Mouse (Mus musculus) limb, embryonic 15.5 days (tissue): ENCODE measurements around the gene Tmem141. TPM values are rescaled to one million over a fixed set of nuclear protein-coding genes. Genes with fewer than 3 reads are reported as not detected.

ENCODE experiments used
- ATAC-seq: fragments of 200-750 bp; cut with Nextera tagmentation; 2 replicates; pipeline ENCODE4 v1.8.0; 2017; ENCODE audit warnings: low read depth, moderate TSS enrichment; ENCODE audit not compliant: insufficient number of reproducible peaks, low FRiP score, low TSS enrichment
- H3K27ac ChIP-seq: fragments of 300-500 bp; sonication (generic); 2 replicates; pipeline ENCODE4 v1.5.1; 2015; ENCODE audit warnings: moderate library complexity, mild to moderate bottlenecking, inconsistent platforms
- H3K27me3 ChIP-seq: fragments of 300-500 bp; sonication (generic); 2 replicates; pipeline ENCODE4 v1.6.1; 2015; ENCODE audit warnings: inconsistent platforms
- H3K36me3 ChIP-seq: fragments of 300-500 bp; sonication (generic); 2 replicates; pipeline ENCODE4 v1.6.1; 2015; ENCODE audit warnings: inconsistent platforms
- H3K4me1 ChIP-seq: fragments of 300-500 bp; sonication (generic); 2 replicates; pipeline ENCODE4 v1.6.1; 2015; ENCODE audit warnings: inconsistent platforms
- H3K4me2 ChIP-seq: fragments of 300-500 bp; sonication (generic); 2 replicates; pipeline ENCODE4 v1.6.1; 2015; ENCODE audit warnings: mild to moderate bottlenecking, inconsistent platforms
- H3K4me3 ChIP-seq: fragments of 300-500 bp; sonication (generic); 2 replicates; pipeline ENCODE4 v1.5.1; 2015; ENCODE audit warnings: mild to moderate bottlenecking, inconsistent platforms
- H3K9ac ChIP-seq: fragments of 300-500 bp; sonication (generic); 2 replicates; pipeline ENCODE4 v1.6.1; 2015; ENCODE audit warnings: inconsistent platforms
- H3K9me3 ChIP-seq: fragments of 300-500 bp; sonication (generic); 2 replicates; pipeline ENCODE4 v1.6.1; 2016; ENCODE audit warnings: inconsistent platforms
- WGBS: fragments of 180-500 bp; shearing (Covaris S2); methylation state at CpG from one replicate; pipeline ENCODE4 v1.1.7; 2015; 5-methylcytosine and 5-hydroxymethylcytosine counted together
- polyA plus RNA-seq: library from polyadenylated mRNA; unstranded; fragments of >200 nt; fragmentation: Nextera tagmentation; extraction: Ambion mirVana; gene quantifications from 2 replicates; pipeline ENCODE4 v1.2.1, GENCODE M21; 2015

Tmem141 gene
- polyA plus RNA-seq, 1 experiment from 2014 or later: 28.7 TPM

DNA sequence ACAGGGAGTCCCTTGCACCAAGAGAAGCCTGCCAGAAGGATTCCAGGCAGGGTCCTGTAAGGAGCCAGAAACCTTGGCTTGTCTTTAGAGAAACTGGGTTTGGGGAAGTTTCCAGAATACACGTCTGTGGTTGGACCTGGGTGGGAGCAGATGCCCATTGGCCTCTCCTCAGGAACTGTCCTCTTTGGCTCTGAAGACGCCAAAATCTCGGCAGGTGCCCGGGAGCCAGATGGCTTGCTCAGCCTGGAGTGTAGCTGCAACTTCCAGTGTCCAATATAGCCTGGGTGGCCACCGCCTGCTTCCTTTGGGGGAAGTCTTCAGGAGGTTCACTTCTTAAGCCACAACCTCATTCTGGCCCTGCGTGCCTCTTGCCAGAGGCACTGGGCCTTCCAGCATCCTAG, 39.9 kb downstream of the Tmem141 start:
- Histone ChIP-seq H3K36me3 (peaks cover 40% of the 10 kb centered on the region), H3K9ac (no peak overlapping the region), H3K27ac (0 out of 2 replicates have a peak overlapping the region, but pooled peaks have one; percentile 11), H3K9me3 (no peaks in the 10 kb centered on the region), H3K4me2 (peak overlapping the region; percentile 56; the same call in 1 of the 2 replicates), H3K27me3 (peaks cover 44% of the 10 kb centered on the region), H3K4me3 (no peak overlapping the region), H3K4me1 (peaks cover 66% of the 10 kb centered on the region)
- 30% methylated on average over 6 of the region's 6 CpGs for WGBS
- no peak for ATAC-seq

DNA sequence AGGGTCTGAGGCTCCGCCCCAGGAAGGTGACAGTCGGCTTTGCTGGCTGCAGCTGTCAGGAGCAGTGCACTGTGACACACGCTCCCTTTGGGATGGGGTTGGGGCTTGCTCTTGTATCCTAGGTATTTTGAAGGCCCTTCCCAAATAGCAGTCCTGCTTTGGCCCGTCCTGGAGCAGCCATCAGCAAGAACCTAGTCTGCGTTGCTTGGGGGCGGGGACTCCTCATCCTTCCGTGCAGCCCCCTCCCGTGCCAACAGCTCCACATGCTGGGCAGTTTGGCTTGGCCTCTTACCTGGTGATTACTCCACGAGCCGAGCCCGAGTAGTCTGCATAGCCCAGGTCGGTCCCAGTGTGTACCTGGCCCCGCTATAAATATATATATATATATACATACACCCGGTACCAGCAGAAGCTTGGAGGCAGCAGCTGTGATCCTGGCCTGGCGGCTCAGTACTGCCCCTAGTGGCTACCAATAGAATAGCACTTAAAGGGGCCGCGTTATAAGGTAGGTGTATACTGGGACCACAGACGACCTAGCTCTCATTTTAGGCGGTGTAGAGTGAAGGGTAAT, 40.4 kb downstream of the Tmem141 start, which contains the start of gene Ajm1:
Ajm1 (minus strand) TSS at position 464 of the 571 bp plus-strand sequence.
- H3K4me1 ChIP-seq: peaks cover 70% of the 10 kb centered on the region
- peaks cover 49% of the 10 kb centered on the region for H3K27me3 ChIP-seq
- peaks cover 35% of the 10 kb centered on the region for H3K36me3 ChIP-seq
- 0 out of 2 replicates have a peak within 1 kb of the TSS, but pooled peaks have one; percentile 10 for H3K9ac ChIP-seq
- ATAC-seq: peak; percentile 57; the same call in 1 of the 2 replicates
- 6% methylated on average over 19 of the region's 19 CpGs for WGBS
- H3K4me2 ChIP-seq: peak within 1 kb of the TSS; percentile 56
- H3K4me3 ChIP-seq: peak within 1 kb of the TSS; percentile 34
- H3K27ac ChIP-seq: 0 out of 2 replicates have a peak within 1 kb of the TSS, but pooled peaks have one; percentile 11
- H3K9me3 ChIP-seq: no peaks in the 10 kb centered on the region

DNA sequence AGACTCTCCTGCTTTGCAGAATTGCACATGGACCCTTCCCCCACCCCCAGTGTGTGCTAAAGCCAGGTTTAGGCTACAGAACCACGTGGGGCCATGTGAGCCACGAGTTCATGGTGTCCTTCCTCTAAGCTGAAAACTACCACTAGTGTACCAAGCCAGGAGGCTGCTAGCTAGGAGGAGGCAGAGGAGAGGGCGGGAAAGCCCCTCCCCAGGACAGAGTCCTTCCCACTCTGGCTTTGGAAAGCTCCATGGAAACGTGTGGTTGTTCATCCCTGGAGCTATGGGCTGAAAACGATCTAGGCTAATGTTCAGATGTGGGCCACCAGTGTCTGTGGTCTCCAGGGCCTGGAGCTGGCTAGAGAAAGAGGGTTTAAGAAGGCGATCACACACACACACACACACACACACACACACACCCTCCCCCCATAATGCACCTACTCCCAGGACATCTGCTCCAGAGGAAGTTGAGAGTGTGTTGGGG, 41.1 kb downstream of the Tmem141 start:
- peak overlapping the region; percentile 34; the same call in 1 of the 2 replicates for H3K4me3 ChIP-seq
- H3K4me2 ChIP-seq: peak overlapping the region; percentile 56; the same call in 1 of the 2 replicates
- no peak for ATAC-seq
- peaks cover 29% of the 10 kb centered on the region for H3K36me3 ChIP-seq
- no peak overlapping the region for H3K27ac ChIP-seq
- peaks cover 77% of the 10 kb centered on the region for H3K4me1 ChIP-seq
- no peaks in the 10 kb centered on the region for H3K9me3 ChIP-seq
- no peak overlapping the region for H3K9ac ChIP-seq
- H3K27me3 ChIP-seq: peaks cover 52% of the 10 kb centered on the region
- WGBS: 39% methylated on average over 6 of the region's 6 CpGs

DNA sequence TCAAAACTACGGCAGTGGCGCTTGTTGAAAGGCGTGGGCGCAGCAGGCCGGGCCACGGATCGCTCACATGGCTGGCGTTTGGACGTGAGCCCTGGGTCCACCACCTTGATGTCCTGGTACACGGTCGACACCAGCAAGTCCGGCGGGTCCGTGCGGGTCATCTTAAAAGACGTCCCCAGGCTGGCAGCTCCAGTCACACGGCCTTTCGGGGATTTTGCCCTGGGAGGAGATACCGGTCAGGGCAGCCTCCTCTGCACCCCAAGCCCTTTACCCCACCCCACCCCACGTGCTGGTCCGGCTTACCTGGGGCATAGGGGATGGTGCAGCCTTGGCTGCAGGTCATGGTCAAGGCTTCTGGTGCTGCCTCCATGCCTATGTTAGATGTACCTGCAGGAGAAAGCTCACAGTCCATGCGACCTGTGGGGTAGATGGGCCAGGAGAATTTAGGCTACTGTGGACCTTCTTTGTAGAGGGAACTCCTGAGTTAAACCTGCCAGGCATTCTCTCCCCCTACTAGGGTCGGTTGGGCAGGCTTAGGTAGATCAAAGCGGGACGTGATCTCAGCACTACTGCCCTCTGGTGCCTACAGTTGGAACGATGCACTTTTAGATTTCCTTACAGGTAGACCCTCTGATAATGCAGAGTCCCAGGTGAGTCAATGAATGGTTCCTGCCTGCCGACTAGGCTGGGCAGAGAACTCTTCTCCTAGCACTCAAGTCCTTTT, 41.9 kb downstream of the Tmem141 start:
- Histone ChIP-seq H3K27ac (no peak overlapping the region), H3K36me3 (peaks cover 21% of the 10 kb centered on the region), H3K4me3 (peak overlapping the region; percentile 28), H3K9me3 (no peaks in the 10 kb centered on the region), H3K4me1 (peaks cover 81% of the 10 kb centered on the region), H3K4me2 (peak overlapping the region; percentile 48), H3K9ac (no peak overlapping the region), H3K27me3 (peaks cover 52% of the 10 kb centered on the region)
- no peak for ATAC-seq
- 7% methylated on average over 27 of the region's 27 CpGs for WGBS

DNA sequence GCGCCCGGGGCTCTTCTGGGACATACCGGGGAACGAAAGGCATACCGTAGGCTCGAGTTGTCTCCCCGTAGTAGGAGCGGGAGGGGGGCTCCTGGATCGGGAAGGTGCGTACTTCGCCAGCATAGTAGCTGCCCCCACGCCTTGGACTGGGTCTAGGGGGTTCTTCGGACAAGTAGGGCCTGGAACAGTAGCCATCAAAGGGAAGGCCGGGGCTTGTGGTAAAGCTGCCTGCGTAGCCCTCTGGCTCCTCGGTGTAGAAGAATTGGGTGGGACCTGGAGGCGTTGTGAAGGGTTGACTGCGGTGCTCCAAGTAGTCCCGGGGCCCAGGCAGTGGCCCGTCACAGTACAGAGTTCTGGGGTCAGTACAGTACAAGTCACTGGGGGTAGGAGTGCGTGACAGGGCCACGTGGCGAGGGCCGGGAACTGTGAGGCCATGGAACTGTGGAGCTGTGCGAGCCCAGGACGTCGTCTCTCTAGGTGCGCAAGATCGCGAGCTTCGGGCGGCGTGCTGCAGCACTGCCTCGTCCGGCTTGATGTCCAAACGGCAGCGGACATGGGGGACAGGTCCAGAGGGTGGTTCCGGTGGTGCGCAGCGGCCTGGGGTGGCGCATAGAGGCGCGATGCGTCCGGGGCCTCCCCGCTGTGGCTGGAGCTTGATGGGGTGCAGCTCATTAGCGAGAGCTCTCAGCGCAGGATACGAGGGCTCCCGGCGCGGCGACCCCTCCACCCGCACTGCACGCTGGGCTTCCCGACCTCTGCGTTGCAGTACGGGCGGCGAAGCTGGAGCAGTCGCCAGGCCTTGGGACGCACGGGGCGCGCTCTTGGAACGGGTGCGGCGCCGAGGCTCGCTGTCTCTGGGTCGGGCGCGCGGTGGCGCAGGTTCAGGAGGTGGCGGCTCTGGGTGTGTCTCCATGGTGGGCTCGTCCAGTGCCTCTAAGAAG, 42.7 kb downstream of the Tmem141 start:
- ATAC-seq: no peak
- H3K9me3 ChIP-seq: no peaks in the 10 kb centered on the region
- no peak overlapping the region for H3K27ac ChIP-seq
- H3K27me3 ChIP-seq: peaks cover 52% of the 10 kb centered on the region
- H3K4me3 ChIP-seq: peak overlapping the region; percentile 28
- H3K9ac ChIP-seq: no peak overlapping the region
- 5% methylated on average over 77 of the region's 77 CpGs for WGBS
- peak overlapping the region; percentile 48 for H3K4me2 ChIP-seq
- peaks cover 83% of the 10 kb centered on the region for H3K4me1 ChIP-seq
- H3K36me3 ChIP-seq: peaks cover 13% of the 10 kb centered on the region

DNA sequence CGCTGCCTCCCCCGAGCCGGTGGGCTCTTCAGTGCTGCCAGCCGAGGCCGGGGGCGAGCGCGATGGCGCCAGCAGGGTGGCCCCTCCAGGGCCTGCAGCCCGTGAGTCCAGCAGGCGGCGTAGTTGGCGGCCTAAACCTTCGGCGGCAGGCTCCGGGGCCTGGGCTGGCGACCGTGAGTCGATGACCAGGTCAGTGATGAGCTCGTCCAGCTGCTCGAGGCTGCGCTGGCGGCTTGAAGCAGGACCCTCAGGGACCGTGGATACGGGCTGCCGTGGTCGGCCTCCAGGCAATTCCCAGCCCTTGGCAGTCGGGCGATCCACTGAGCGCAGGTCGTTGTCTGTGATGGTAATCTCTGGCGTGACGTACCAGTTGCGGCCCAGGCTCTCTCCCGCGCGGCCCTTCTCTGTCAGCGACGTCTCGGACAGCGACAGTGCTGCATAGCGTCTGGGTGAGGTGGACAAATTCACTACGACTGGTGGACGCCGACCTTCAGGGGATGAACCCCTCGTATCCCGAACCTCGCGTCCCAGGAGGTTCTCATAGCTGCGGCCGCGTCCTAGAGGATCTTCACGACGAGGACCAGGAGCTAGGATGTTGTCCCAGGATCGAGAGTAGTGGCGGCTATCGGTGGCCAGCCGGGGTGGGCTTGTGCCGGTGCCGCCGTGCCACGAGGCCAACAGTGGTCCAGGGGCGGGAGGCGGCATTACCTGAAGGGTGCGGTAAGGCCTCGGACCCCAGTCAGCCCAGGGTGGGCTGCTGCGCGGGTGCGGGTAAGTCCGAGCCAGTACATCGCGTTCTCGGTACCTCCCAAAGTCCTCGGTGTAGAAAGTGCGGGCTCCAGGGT, 43.6 kb downstream of the Tmem141 start:
- Histone ChIP-seq H3K36me3 (peaks cover 5% of the 10 kb centered on the region), H3K4me3 (peak overlapping the region; percentile 28), H3K27me3 (peaks cover 52% of the 10 kb centered on the region), H3K27ac (no peak overlapping the region), H3K4me2 (peak overlapping the region; percentile 48), H3K9me3 (no peaks in the 10 kb centered on the region), H3K4me1 (peaks cover 87% of the 10 kb centered on the region), H3K9ac (no peak overlapping the region)
- WGBS: 6% methylated on average over 75 of the region's 75 CpGs
- no peak for ATAC-seq

DNA sequence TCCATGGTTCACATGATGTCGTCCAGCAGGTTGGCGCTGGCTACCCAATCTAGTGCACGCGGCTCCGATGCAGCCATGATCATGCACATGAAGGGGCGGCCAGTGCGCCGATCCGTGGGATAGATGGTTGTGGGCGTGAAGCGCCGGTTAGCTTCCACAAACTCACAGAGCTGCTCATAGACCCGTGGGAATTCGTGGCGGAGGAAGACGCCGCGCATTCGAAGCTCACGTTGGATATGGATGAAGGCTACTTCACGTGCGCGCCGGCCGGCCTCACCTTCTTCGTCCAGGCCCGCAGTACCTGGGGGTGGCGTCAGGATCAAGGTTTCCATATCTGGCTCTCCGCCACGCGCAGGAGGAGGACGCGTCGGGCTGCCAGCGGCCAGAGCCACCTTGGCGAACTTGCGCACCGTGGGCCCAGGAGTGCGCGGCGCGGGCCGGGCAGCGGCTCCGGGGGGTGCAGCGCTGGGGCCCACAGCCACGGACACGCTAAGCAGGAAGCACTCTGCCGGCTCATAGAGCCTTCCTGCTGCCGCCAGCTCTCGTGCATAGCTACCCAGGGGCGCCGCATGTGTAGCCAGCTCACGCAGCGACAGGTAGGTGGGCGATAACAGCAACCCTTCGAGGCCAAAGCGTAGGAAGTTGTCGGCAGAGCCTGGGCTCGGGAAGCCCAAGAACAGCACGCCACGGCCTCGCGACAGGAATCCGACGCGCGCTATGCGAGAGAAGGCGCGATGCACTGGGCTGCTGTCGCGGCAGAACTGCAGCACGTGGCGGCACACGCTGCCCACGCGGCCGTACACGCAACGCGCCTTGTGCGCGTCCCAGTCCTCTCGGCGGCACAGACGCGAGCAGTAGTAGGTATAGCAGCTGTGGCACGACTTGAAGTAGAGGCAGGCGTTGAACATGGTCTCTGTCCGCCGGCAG, 44.6 kb downstream of the Tmem141 start:
- no peak for ATAC-seq
- WGBS: 15% methylated on average over 92 of the region's 92 CpGs
- Histone ChIP-seq H3K4me2 (peak overlapping the region; percentile 48), H3K4me1 (peaks cover 82% of the 10 kb centered on the region), H3K27ac (no peak overlapping the region), H3K9me3 (no peaks in the 10 kb centered on the region), H3K36me3 (0 out of 2 replicates have a peak, but pooled peaks cover 5% of the 10 kb centered on the region), H3K9ac (no peak overlapping the region), H3K4me3 (peak overlapping the region; percentile 28), H3K27me3 (peaks cover 52% of the 10 kb centered on the region)

DNA sequence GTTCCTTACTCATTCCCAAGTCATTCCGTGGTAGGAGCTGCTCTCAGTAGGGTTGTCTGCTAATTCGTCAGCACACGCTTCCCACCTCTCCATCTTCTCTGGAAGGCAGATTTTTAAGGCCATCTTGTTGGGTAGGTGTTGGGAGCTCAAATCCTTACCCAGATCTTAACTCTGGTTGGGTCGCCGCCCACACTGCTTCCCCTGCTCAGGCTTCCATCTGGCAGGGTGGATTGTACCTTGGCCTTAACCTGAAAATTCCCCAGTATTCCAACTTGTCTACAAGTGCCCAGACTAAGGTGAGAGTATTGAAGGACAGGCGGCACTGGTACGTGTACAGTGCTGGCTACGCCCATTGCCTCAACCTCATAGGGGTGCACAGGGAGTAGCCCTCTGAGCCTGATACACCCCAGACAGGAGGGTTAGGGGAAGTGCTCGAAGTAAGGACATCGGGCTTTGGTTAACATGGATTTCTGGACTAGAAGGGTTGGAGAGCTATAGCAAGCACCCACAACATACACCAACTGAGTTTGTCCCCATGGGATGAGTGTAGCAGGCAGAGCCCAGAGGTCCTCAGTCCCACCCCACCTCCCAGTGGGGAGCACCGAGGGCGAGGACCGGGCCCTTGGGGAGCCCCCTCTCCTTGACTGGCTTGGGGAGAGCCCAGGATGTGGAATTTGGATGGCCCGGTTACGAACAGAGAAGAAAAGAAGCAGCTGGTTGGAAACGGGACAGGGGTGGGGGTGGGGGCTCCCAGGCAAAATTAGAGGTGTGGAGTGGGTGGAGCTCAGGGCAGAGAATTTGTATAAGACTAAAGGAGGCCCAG, 45.6 kb downstream of the Tmem141 start:
- peak overlapping the region; percentile 91; the same call in 1 of the 2 replicates for H3K4me2 ChIP-seq
- 72% methylated on average over 16 of the region's 16 CpGs for WGBS
- H3K27me3 ChIP-seq: peaks cover 52% of the 10 kb centered on the region
- peaks cover 73% of the 10 kb centered on the region for H3K4me1 ChIP-seq
- H3K27ac ChIP-seq: no peak overlapping the region
- peaks cover 12% of the 10 kb centered on the region for H3K36me3 ChIP-seq
- no peak for ATAC-seq
- H3K9ac ChIP-seq: no peak overlapping the region
- H3K4me3 ChIP-seq: peak overlapping the region; percentile 60
- no peaks in the 10 kb centered on the region for H3K9me3 ChIP-seq

DNA sequence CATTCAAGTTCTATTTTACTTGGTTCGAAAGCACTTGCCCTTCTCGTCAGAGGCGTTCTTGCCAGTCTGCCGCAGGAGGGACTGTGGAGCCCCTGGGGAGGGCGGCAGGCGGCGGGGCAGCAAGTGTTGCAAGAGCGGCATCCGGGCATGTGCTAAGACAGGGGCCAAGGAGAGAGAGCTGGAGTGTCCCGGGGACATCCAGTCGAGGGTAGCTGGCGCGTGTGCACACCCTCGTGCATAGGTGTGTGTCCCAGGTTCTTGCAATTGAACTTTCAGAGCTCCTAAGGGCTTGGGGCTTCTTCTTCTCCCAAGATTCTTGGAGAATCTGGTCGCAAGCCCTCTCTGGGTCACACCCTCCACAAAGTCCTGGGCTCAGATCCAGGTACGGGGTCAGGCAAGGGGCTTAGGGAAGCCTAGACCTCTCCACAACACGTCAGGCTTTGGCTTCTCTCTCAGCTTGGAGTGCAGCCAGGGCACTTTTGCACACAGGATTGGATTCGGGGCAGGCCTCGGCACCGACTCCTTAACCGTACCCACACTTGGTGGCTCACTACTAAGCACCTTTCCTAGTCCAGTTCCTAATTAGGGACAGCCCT, 46.3 kb downstream of the Tmem141 start:
- no peaks in the 10 kb centered on the region for H3K9me3 ChIP-seq
- H3K9ac ChIP-seq: peak overlapping the region; percentile 51
- H3K4me2 ChIP-seq: peak overlapping the region; percentile 91
- 11% methylated on average over 21 of the region's 21 CpGs for WGBS
- peaks cover 45% of the 10 kb centered on the region for H3K27me3 ChIP-seq
- H3K4me1 ChIP-seq: peaks cover 66% of the 10 kb centered on the region
- ATAC-seq: no peak
- H3K27ac ChIP-seq: peak overlapping the region; percentile 95
- H3K36me3 ChIP-seq: peaks cover 17% of the 10 kb centered on the region
- H3K4me3 ChIP-seq: peak overlapping the region; percentile 60
